In genomic region chr1:38440471-38440815, GRCm38 (mm10) we compare ENCODE assay signal across 13 mouse cellular contexts.
A peak's percentile ranks its signal among the peaks of the same experiment; 100 is the strongest.
DNase-seq lines count a peak whose midpoint lies in the region; ATAC-seq and TF ChIP-seq lines count a peak whose summit lies in the region.
"Had no signal": no experiment of that assay in that cellular context is flagged by ENCODE, and none has a peak within 500 bp of the region (broad histone marks: within the 10 kb centered on the region; RNA-seq: fewer than 3 reads in every experiment).

No protein-coding gene starts in this region.

- ATAC-seq in forebrain, embryonic 11.5 days (replicated peaks; ENCODE audit: low FRiP score) = no peak
- no peak for ATAC-seq in forebrain, embryonic 16.5 days
- no peak; the same call in 1 of the 2 replicates for ATAC-seq in lung, postnatal 0 days
- no peak for ATAC-seq in midbrain, postnatal 0 days (ENCODE audit: low FRiP score)

- no peaks in the 10 kb centered on the region for H3K36me3 ChIP-seq in forebrain, embryonic 10.5 days (replicated peaks)
- H3K36me3 ChIP-seq in forebrain, embryonic 11.5 days (ENCODE audit: control insufficient read depth, insufficient read depth, low read length) = no peaks in the 10 kb centered on the region
- no peaks in the 10 kb centered on the region for H3K36me3 ChIP-seq in forebrain, embryonic 16.5 days (ENCODE audit: control insufficient read depth, insufficient read depth)
- H3K36me3 ChIP-seq in lung, postnatal 0 days (ENCODE audit: insufficient read depth, low read length) = no peaks in the 10 kb centered on the region
- H3K36me3 ChIP-seq in midbrain, postnatal 0 days (ENCODE audit: insufficient read depth, low read length) = no peaks in the 10 kb centered on the region
- H3K36me3 ChIP-seq: heart, embryonic 15.5 days; liver, embryonic 13.5 days had no signal

- intact Hi-C loops in left cerebral cortex, postnatal 4 days (cut with DNase I) = no loop called here

- H3K4me2 ChIP-seq in forebrain, embryonic 11.5 days (ENCODE audit: low read depth, low read length, severe bottlenecking) = no peak overlapping the region
- no peak overlapping the region; the same call in 1 of the 2 replicates for H3K4me2 ChIP-seq in forebrain, embryonic 16.5 days (ENCODE audit: low read length)
- no peak overlapping the region for H3K4me2 ChIP-seq in lung, postnatal 0 days (replicated peaks; ENCODE audit: low read depth, low read length)
- H3K4me2 ChIP-seq in midbrain, postnatal 0 days (ENCODE audit: low read depth, low read length, poor library complexity, severe bottlenecking) = no peak overlapping the region
- H3K4me2 ChIP-seq: heart, embryonic 15.5 days; liver, embryonic 13.5 days had no signal

- H3K4me3 ChIP-seq in forebrain, embryonic 10.5 days = no peak overlapping the region
- H3K4me3 ChIP-seq in forebrain, embryonic 11.5 days (ENCODE audit: low read depth, low read length) = no peak overlapping the region
- H3K4me3 ChIP-seq in forebrain, embryonic 16.5 days (replicated peaks; ENCODE audit: low read length) = no peak overlapping the region
- H3K4me3 ChIP-seq in lung, postnatal 0 days (ENCODE audit: low read depth, low read length) = no peak overlapping the region
- H3K4me3 ChIP-seq in midbrain, postnatal 0 days (ENCODE audit: low read depth, low read length) = no peak overlapping the region
- H3K4me3 ChIP-seq: heart, embryonic 15.5 days; liver, embryonic 13.5 days had no signal

- peak overlapping the region; percentile 62 for H3K27ac ChIP-seq in forebrain, embryonic 10.5 days
- no peak overlapping the region for H3K27ac ChIP-seq in forebrain, embryonic 11.5 days (ENCODE audit: low read depth, low read length)
- peak overlapping the region; percentile 86 for H3K27ac ChIP-seq in forebrain, embryonic 16.5 days (ENCODE audit: low read length)
- peak overlapping the region; percentile 10; the same call in 1 of the 2 replicates for H3K27ac ChIP-seq in lung, postnatal 0 days (ENCODE audit: low read length)
- H3K27ac ChIP-seq in midbrain, postnatal 0 days (ENCODE audit: low read depth, low read length) = peak overlapping the region; percentile 59; the same call in 1 of the 2 replicates
- H3K27ac ChIP-seq: heart, embryonic 15.5 days; liver, embryonic 13.5 days had no signal

- WGBS in forebrain, embryonic 10.5 days = 74% methylated on average over 6 of the region's 6 CpGs
- WGBS in forebrain, embryonic 11.5 days = 71% methylated on average over 6 of the region's 6 CpGs
- WGBS in forebrain, embryonic 16.5 days = 58% methylated on average over 6 of the region's 6 CpGs
- WGBS in lung, postnatal 0 days = 53% methylated on average over 6 of the region's 6 CpGs
- 66% methylated on average over 6 of the region's 6 CpGs for WGBS in midbrain, postnatal 0 days

- no peaks in the 10 kb centered on the region for H3K9me3 ChIP-seq in forebrain, embryonic 10.5 days
- H3K9me3 ChIP-seq in forebrain, embryonic 11.5 days (ENCODE audit: control insufficient read depth, low read length) = no peaks in the 10 kb centered on the region
- no peaks in the 10 kb centered on the region for H3K9me3 ChIP-seq in forebrain, embryonic 16.5 days (ENCODE audit: control insufficient read depth, low read length)
- no peaks in the 10 kb centered on the region for H3K9me3 ChIP-seq in lung, postnatal 0 days (ENCODE audit: low read length)
- H3K9me3 ChIP-seq in midbrain, postnatal 0 days (ENCODE audit: low read length) = no peaks in the 10 kb centered on the region
- H3K9me3 ChIP-seq: heart, embryonic 15.5 days; liver, embryonic 13.5 days had no signal

- TF ChIP-seq EP300 in lung, postnatal 0 days (IDR thresholded peaks at IDR 0.05) = peak; percentile 47; the same call in 1 of the 2 replicates

- H3K4me1 ChIP-seq in forebrain, embryonic 10.5 days = peaks cover 84% of the 10 kb centered on the region
- peaks cover 36% of the 10 kb centered on the region for H3K4me1 ChIP-seq in forebrain, embryonic 11.5 days (replicated peaks; ENCODE audit: control insufficient read depth, insufficient read depth, low read length)
- H3K4me1 ChIP-seq in forebrain, embryonic 16.5 days (replicated peaks; ENCODE audit: control insufficient read depth, insufficient read depth, low read length) = peaks cover 49% of the 10 kb centered on the region
- H3K4me1 ChIP-seq in lung, postnatal 0 days (ENCODE audit: insufficient read depth, low read depth, low read length) = peaks cover 10% of the 10 kb centered on the region; the same call in 1 of the 2 replicates
- peaks cover 20% of the 10 kb centered on the region for H3K4me1 ChIP-seq in midbrain, postnatal 0 days (ENCODE audit: insufficient read depth, low read length)

- DNase-seq in forebrain, embryonic 10.5 days (ENCODE audit: extremely low spot score, low spot score) = no peak
- DNase-seq in forebrain, embryonic 11.5 days (ENCODE audit: low spot score) = no peak
- no peak for DNase-seq in lung, postnatal 0 days (ENCODE audit: low spot score)
- DNase-seq in midbrain, postnatal 0 days (ENCODE audit: low spot score) = no peak
- DNase-seq in left cerebral cortex, postnatal 4 days = no peak
- no peak for DNase-seq in urinary bladder, adult 18-20 months (ENCODE audit: low spot score in 2 of 2)
- no peak for DNase-seq in cerebellum, postnatal 10 days
- DNase-seq: cerebellum, postnatal 25 days; layer of hippocampus, postnatal 36 days; liver, embryonic 13.5 days; thymus, postnatal 25 days had no signal

- TF ChIP-seq CTCF in lung, postnatal 0 days (IDR thresholded peaks at IDR 0.05) = no peak
- TF ChIP-seq CTCF in midbrain, postnatal 0 days (IDR thresholded peaks at IDR 0.05) = no peak

- H3K27me3 ChIP-seq in forebrain, embryonic 10.5 days (ENCODE audit: poor library complexity, severe bottlenecking) = no peaks in the 10 kb centered on the region
- no peaks in the 10 kb centered on the region for H3K27me3 ChIP-seq in forebrain, embryonic 11.5 days (ENCODE audit: control insufficient read depth, insufficient read depth, low read length)
- no peaks in the 10 kb centered on the region for H3K27me3 ChIP-seq in forebrain, embryonic 16.5 days (replicated peaks; ENCODE audit: control insufficient read depth, insufficient read depth, low read length)
- no peaks in the 10 kb centered on the region for H3K27me3 ChIP-seq in lung, postnatal 0 days (replicated peaks; ENCODE audit: insufficient read depth, low read length)
- H3K27me3 ChIP-seq in midbrain, postnatal 0 days (ENCODE audit: insufficient read depth, low read length) = no peaks in the 10 kb centered on the region
- H3K27me3 ChIP-seq: heart, embryonic 15.5 days had no signal

- no peak overlapping the region for H3K9ac ChIP-seq in forebrain, embryonic 11.5 days (ENCODE audit: low read length)
- H3K9ac ChIP-seq in forebrain, embryonic 16.5 days (replicated peaks; ENCODE audit: low read depth, low read length) = no peak overlapping the region
- no peak overlapping the region for H3K9ac ChIP-seq in lung, postnatal 0 days (replicated peaks; ENCODE audit: low read depth)
- H3K9ac ChIP-seq in midbrain, postnatal 0 days (replicated peaks; ENCODE audit: low read length, poor library complexity, severe bottlenecking) = no peak overlapping the region
- H3K9ac ChIP-seq: heart, embryonic 15.5 days; liver, embryonic 13.5 days had no signal
